Mouse (Mus musculus) MEL (cell line): ENCODE measurements around the gene Rhob.

Experiments
- CHD2 ChIP-seq: IDR thresholded peaks from 2 replicates; pipeline ENCODE4 v1.6.1; 2011; ENCODE audit warnings: low read length, improper control_type of control experiment
- CTCF ChIP-seq, 3 experiments: IDR thresholded peaks in 2 of 3; conservative IDR thresholded peaks in 1 of 3; 2 replicates each; pipeline ENCODE4 v1.5.1; 2011 to 2012; ENCODE audit warnings: low read length in 3 of 3, low read depth in 2 of 3, mild to moderate bottlenecking in 2 of 3, improper control_type of control experiment in 1 of 3, inconsistent platforms in 1 of 3, mixed read lengths in 1 of 3, moderate library complexity in 1 of 3; ENCODE audit not compliant: control insufficient read depth in 1 of 3, insufficient read depth in 1 of 3, poor library complexity in 1 of 3, severe bottlenecking in 1 of 3
- HCFC1 ChIP-seq: IDR thresholded peaks from 2 replicates; pipeline ENCODE4 v1.6.1; 2012; ENCODE audit warnings: low read depth, mild to moderate bottlenecking, inconsistent platforms, low read length, improper control_type of control experiment, moderate library complexity
- MYC ChIP-seq: IDR thresholded peaks from 2 replicates; pipeline ENCODE4 v1.6.1; 2011; ENCODE audit warnings: low read depth, mild to moderate bottlenecking, low read length, improper control_type of control experiment, moderate library complexity
- POLR2A ChIP-seq, 2 experiments: IDR thresholded peaks; 2 replicates each; pipeline ENCODE4 v1.6.1; 2011 to 2012; ENCODE audit warnings: low read length in 2 of 2, mild to moderate bottlenecking in 2 of 2, control low read depth in 1 of 2, improper control_type of control experiment in 1 of 2, low read depth in 1 of 2, moderate library complexity in 1 of 2; ENCODE audit not compliant: control insufficient read depth in 1 of 2, insufficient read depth in 1 of 2, poor library complexity in 1 of 2
- RAD21 ChIP-seq: IDR thresholded peaks from 2 replicates; pipeline ENCODE4 v1.6.1; 2011; ENCODE audit warnings: mild to moderate bottlenecking, low read depth, low read length, improper control_type of control experiment
- RCOR1 ChIP-seq: IDR thresholded peaks from 2 replicates; pipeline ENCODE4 v1.6.1; 2012; ENCODE audit warnings: low read depth, mild to moderate bottlenecking, inconsistent platforms, low read length, improper control_type of control experiment

DNA sequence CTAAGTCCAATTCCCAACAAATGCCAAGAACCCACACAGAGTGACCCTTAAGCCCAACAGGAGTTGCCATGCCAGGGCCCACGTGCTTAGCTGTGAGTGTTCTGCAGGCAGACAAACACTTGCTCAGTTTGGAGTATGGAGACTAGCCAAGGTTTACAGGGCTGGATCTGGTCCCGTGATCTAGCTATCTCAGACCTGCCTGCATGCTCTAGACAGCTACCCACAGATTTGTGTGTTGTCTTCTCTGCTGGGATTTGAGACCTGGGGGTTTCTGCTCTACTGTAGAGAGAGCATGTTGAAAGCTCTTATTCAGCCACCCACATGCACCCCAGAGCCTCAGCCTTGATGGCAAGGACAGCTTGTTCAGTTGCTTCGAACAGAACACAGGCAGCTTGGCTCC, 45.3 kb downstream of the Rhob start:
- TF ChIP-seq CTCF (IDR thresholded peaks at IDR 0.05 in 2 of 3, conservative IDR thresholded peaks at IDR 0.05 in 1 of 3; ENCODE audit: control insufficient read depth in 1 of 3, insufficient read depth in 1 of 3, low read depth in 2 of 3, low read length in 3 of 3, poor library complexity in 1 of 3, severe bottlenecking in 1 of 3) (no peak), MYC (no peak), HCFC1 (no peak), RCOR1 (no peak), POLR2A (IDR thresholded peaks at IDR 0.05; ENCODE audit: control insufficient read depth in 1 of 2, insufficient read depth in 1 of 2, low read depth in 1 of 2, low read length in 2 of 2, poor library complexity in 1 of 2) (no peak), RAD21 (no peak), CHD2 (no peak)
